Mouse (Mus musculus) common myeloid progenitor, adult 5-6 weeks (primary cell): ENCODE results near the gene Tnfsf11. TPM values are rescaled to one million over a fixed set of nuclear protein-coding genes. Genes with fewer than 3 reads are reported as not detected.

Experiments used
- ATAC-seq: replicated peaks from 2 replicates; pipeline ENCODE4 v1.8.0; 2016; ENCODE audit warnings: low read depth, mild to moderate bottlenecking, moderate TSS enrichment, inconsistent platforms; ENCODE audit not compliant: poor library complexity, severe bottlenecking
- total RNA-seq: library from RNA; stranded (forward); fragments of 200-1000, 187-1606 nt; gene quantifications from 2 replicates; pipeline ENCODE4 v1.2.3, GENCODE M21; 2017

The Tnfsf11 gene
- total RNA-seq, 1 experiment from 2014 or later, result 0.23 TPM

- ATAC-seq, result no peak
Measured at GRCm38 (mm10) chr14:78289912-78290523, 17.8 kb downstream of the Tnfsf11 start.

- ATAC-seq, result no peak
Measured at GRCm38 (mm10) chr14:78288903-78289302, 18.9 kb downstream of the Tnfsf11 start.

GRCm38 (mm10) chr14:78287906-78288800 is 19.7 kb downstream of the Tnfsf11 start:
- peak; percentile 73 for ATAC-seq

GRCm38 (mm10) chr14:78286011-78286548 is 21.8 kb downstream of the Tnfsf11 start:
- ATAC-seq, result no peak

DNA sequence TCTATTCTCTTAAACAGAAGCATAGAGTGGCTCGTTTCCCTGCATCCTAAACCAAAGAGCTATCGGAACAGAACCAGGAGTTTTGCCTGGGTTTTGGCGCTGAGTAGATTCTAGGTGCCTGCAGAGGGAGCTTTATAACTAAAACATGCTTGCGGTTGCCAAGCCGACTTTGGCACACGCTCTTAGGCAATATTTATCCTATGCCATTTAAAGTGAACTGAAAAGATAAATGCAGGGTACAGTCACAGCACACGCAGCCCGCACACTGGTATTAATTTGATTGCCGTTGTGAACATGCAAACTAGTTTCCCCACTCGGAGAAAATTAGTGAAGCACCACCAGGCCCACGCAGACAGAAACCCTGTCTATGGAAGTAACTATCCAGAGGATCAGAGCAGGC is 25.4 kb downstream of the Tnfsf11 start:
- no peak for ATAC-seq

GRCm38 (mm10) chr14:78276395-78276930 is 31.4 kb downstream of the Tnfsf11 start:
- no peak for ATAC-seq

DNA sequence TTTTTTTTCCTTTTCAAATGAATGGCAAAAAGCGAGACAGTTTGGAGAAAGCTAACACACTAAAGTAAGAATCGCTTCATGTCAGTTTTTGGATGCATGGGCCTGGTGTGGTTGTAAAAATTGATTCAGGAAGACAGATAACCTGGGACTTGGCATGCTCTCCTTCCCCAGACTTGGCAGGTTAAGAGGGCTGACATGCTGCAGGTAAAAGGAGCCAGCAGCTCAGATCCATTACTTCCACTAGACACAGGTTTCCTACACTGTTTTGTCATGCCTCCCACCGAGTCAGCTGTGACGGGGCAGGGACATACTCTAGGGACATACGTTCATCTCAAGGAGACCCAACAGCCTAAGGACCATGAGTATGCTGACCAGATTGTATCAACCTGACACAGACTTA is 33.0 kb downstream of the Tnfsf11 start:
- no peak for ATAC-seq

GRCm38 (mm10) chr14:78274146-78274545 is 33.7 kb downstream of the Tnfsf11 start:
- no peak for ATAC-seq

DNA sequence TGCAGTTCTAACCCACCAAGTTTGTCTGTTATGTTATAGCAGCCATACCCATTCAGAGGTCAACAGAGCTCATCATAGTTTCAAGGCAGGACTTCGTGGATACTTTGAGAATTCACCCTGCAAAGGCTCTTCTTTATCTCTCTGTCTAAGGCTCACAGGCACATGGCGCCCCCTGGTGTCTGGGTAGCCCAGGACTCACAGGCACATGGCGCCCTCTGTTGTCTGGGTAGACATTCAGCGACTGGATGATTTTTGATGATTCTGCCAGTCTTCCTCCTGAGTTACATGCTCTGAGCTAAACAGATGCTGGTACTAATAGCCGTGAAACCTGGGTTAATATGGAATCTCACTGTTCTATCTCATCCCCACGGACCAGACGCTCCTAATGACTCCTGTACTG is 34.3 kb downstream of the Tnfsf11 start:
- peak; percentile 80 for ATAC-seq

DNA sequence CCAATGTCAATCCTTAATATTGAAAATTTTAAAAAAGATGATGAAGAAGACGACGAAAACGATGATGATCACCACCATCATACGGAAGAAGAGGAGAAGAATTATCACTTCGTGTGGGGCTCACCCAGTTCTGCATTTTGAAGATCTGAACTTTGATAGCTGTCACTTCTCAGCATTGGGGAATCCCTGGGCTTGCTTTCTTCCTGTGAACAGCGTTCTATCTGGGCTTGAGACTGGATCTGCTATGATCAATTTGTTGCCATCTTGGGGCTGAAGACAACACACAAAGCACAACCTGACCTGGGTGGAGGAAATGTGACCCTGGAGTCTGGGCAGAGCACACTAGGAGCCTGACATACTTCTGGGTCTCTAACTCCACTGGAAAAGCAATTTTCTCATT is 43.0 kb downstream of the Tnfsf11 start:
- ATAC-seq, result no peak

- ATAC-seq, result no peak
Measured at GRCm38 (mm10) chr14:78262596-78262995, 45.2 kb downstream of the Tnfsf11 start.

- ATAC-seq, result no peak
Measured at GRCm38 (mm10) chr14:78261246-78261645, 46.6 kb downstream of the Tnfsf11 start.

DNA sequence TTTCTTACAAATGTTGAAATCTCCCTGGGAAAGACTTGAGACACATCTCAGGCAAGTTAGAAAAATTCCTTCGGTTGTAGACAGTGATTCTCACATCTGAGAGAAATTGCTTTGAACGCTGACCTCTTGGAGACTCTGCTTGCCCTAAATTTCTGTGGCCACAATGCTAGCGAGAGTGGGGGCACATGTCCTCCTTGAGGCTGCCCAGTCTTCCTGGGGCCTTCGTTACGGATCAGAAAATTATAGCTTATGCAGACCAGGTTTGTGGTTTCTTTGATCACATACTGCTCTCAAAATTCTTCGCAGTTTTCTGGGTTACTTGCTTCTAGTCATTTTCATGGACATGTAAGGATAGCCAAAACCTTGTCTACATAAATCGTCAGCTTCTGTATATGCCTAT is 53.8 kb downstream of the Tnfsf11 start:
- no peak for ATAC-seq

DNA sequence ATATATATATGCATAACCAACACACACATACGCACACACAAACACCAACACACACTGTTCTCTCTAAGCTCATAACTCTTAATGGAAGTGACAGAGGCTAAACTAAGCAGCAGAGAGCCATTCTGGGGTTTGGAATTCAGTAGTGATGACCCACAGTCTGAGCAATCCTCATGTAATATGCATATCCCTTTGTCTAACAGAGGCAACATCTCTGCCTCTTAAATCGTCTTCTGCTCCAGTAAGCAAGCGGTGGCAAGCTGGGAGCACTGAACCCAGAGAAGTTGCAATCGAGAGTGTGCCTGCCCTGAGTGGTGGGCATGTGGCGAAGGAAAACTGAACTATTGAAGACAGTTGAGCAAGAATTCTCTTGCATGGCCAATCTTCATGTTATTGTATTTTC is 61.2 kb downstream of the Tnfsf11 start:
- no peak for ATAC-seq

GRCm38 (mm10) chr14:78244811-78245210 is 63.0 kb downstream of the Tnfsf11 start:
- ATAC-seq, result no peak

DNA sequence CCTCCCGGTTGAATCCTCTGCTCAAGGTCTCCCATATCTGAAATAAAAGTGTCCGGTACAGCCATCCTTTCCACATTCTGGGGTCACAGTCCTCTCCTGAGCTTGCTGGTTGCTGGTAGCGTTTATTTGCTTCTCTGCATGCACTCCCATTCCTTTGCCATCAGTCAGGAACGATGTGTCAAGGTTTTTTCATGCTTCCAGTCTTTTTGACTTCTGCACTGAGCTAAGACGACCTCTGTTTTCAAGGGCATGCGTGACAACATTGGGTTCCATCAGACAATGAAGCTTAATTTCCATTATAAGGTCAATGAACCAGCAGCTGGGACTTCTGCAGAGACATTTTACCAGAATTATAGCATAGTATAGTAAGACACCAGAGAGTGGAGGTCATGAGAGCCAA is 68.5 kb downstream of the Tnfsf11 start:
- ATAC-seq, result no peak

DNA sequence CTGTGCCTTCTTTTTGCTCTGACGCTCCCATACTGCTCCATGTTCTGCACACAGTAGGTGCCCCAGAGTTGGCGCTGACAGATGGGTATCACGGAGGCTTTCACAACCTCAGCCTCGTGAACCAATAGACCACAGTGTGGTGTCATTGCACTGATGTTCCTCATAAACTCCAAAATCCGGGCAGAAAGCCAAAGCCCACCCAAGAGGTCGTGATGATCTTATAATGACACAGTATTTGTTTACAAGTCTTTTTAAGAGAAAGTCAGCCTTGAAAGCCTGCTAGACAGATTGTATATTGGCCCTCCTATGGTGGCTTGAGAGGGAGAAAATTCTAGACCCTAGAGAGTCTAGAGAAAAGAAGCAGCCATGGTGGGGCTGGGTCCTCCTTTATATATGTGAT is 70.6 kb downstream of the Tnfsf11 start:
- peak; percentile 52; the same call in 1 of the 2 replicates for ATAC-seq

GRCm38 (mm10) chr14:78236144-78236543 is 71.7 kb downstream of the Tnfsf11 start:
- ATAC-seq, result peak; percentile 73

DNA sequence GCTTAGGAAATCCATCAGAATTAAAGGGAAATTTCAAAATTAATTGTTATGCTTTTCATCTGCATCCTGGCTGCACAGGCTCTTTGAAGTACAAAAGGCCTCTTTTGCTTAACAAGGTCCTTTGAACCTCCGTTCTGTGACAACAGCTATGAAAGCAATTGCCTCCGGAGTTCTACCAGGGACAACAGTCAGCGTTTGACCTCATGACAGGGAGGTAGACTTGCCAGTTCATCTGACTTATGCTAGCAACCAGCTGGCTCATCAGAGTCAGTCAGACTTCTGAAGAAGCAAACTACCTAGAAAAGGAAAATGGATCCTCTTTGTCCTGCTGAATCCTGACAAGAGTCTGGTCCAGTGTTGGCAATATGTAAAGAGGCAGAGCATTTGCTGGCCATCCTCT is 72.5 kb downstream of the Tnfsf11 start:
- ATAC-seq, result no peak

- ATAC-seq, result no peak
Measured at GRCm38 (mm10) chr14:78229012-78229411, 78.8 kb downstream of the Tnfsf11 start.
